Mouse (Mus musculus): ENCODE measurements at regions not wholly inside any gene's neighbourhood (a gene's known extent, or its start where the extent isn't known, plus 50 kb on each side); places are given as distances from the start of the nearest gene placed in this dataset.

GRCm38 (mm10) chr10:109309286-109309685 lies 298.5 kb upstream of the Syt1 start:
- no peak overlapping the region for H3K27ac ChIP-seq (ENCODE audit: low read depth, low read length)
- H3K9ac ChIP-seq (ENCODE audit: low read depth, low read length): no peak overlapping the region
- no peak overlapping the region for H3K4me2 ChIP-seq (replicated peaks; ENCODE audit: low read depth, low read length)
- no peak overlapping the region for H3K4me3 ChIP-seq (ENCODE audit: low read depth, low read length)
- H3K4me1 ChIP-seq (replicated peaks; ENCODE audit: control insufficient read depth, insufficient read depth, low read length): no peaks in the 10 kb centered on the region
- H3K9me3 ChIP-seq (ENCODE audit: control insufficient read depth, low read length): no peaks in the 10 kb centered on the region
- no peak for ATAC-seq (ENCODE audit: low FRiP score)
- H3K27me3 ChIP-seq (ENCODE audit: control insufficient read depth, insufficient read depth, low read length): no peaks in the 10 kb centered on the region
- no peak for DNase-seq (ENCODE audit: low spot score)
- WGBS: 79% methylated on average over 6 of the region's 6 CpGs
- H3K36me3 ChIP-seq (ENCODE audit: control insufficient read depth, insufficient read depth, low read length): no peaks in the 10 kb centered on the region

GRCm38 (mm10) chr10:109300199-109300598 lies 289.4 kb upstream of the Syt1 start:
- Histone ChIP-seq H3K9me3 (ENCODE audit: control insufficient read depth, low read length) (no peaks in the 10 kb centered on the region), H3K27ac (ENCODE audit: low read depth, low read length) (no peak overlapping the region), H3K4me3 (ENCODE audit: low read depth, low read length) (no peak overlapping the region), H3K36me3 (ENCODE audit: control insufficient read depth, insufficient read depth, low read length) (no peaks in the 10 kb centered on the region), H3K9ac (ENCODE audit: low read depth, low read length) (no peak overlapping the region), H3K4me2 (replicated peaks; ENCODE audit: low read depth, low read length) (no peak overlapping the region), H3K4me1 (replicated peaks; ENCODE audit: control insufficient read depth, insufficient read depth, low read length) (no peaks in the 10 kb centered on the region), H3K27me3 (ENCODE audit: control insufficient read depth, insufficient read depth, low read length) (no peaks in the 10 kb centered on the region)
- DNase-seq (ENCODE audit: low spot score) (no peak), ATAC-seq (ENCODE audit: low FRiP score) (no peak)
- WGBS: 89% methylated on average over 2 of the region's 2 CpGs

GRCm38 (mm10) chr10:109299785-109300184 lies 289.0 kb upstream of the Syt1 start:
- Histone ChIP-seq H3K9ac (ENCODE audit: low read depth, low read length) (no peak overlapping the region), H3K4me2 (replicated peaks; ENCODE audit: low read depth, low read length) (no peak overlapping the region), H3K9me3 (ENCODE audit: control insufficient read depth, low read length) (no peaks in the 10 kb centered on the region), H3K4me3 (ENCODE audit: low read depth, low read length) (no peak overlapping the region), H3K27ac (ENCODE audit: low read depth, low read length) (no peak overlapping the region), H3K4me1 (replicated peaks; ENCODE audit: control insufficient read depth, insufficient read depth, low read length) (no peaks in the 10 kb centered on the region), H3K27me3 (ENCODE audit: control insufficient read depth, insufficient read depth, low read length) (no peaks in the 10 kb centered on the region), H3K36me3 (ENCODE audit: control insufficient read depth, insufficient read depth, low read length) (no peaks in the 10 kb centered on the region)
- 76% methylated on average over 11 of the region's 11 CpGs for WGBS
- ATAC-seq (ENCODE audit: low FRiP score) (no peak), DNase-seq (ENCODE audit: low spot score) (no peak)

GRCm38 (mm10) chr10:109283348-109283747 lies 272.6 kb upstream of the Syt1 start:
- Histone ChIP-seq H3K27ac (ENCODE audit: low read depth, low read length) (no peak overlapping the region), H3K9me3 (ENCODE audit: control insufficient read depth, low read length) (no peaks in the 10 kb centered on the region), H3K4me2 (replicated peaks; ENCODE audit: low read depth, low read length) (no peak overlapping the region), H3K36me3 (ENCODE audit: control insufficient read depth, insufficient read depth, low read length) (no peaks in the 10 kb centered on the region), H3K4me3 (ENCODE audit: low read depth, low read length) (no peak overlapping the region), H3K27me3 (ENCODE audit: control insufficient read depth, insufficient read depth, low read length) (no peaks in the 10 kb centered on the region), H3K4me1 (replicated peaks; ENCODE audit: control insufficient read depth, insufficient read depth, low read length) (no peaks in the 10 kb centered on the region), H3K9ac (ENCODE audit: low read depth, low read length) (no peak overlapping the region)
- DNase-seq (ENCODE audit: low spot score) (no peak), ATAC-seq (ENCODE audit: low FRiP score) (no peak)
- WGBS: 97% methylated on average over 10 of the region's 10 CpGs

- Histone ChIP-seq H3K9me3 (ENCODE audit: control insufficient read depth, low read length) (no peaks in the 10 kb centered on the region), H3K27me3 (ENCODE audit: control insufficient read depth, insufficient read depth, low read length) (no peaks in the 10 kb centered on the region), H3K9ac (ENCODE audit: low read depth, low read length) (no peak overlapping the region), H3K36me3 (ENCODE audit: control insufficient read depth, insufficient read depth, low read length) (no peaks in the 10 kb centered on the region), H3K4me2 (replicated peaks; ENCODE audit: low read depth, low read length) (no peak overlapping the region), H3K4me3 (ENCODE audit: low read depth, low read length) (no peak overlapping the region), H3K27ac (ENCODE audit: low read depth, low read length) (no peak overlapping the region), H3K4me1 (replicated peaks; ENCODE audit: control insufficient read depth, insufficient read depth, low read length) (no peaks in the 10 kb centered on the region)
- ATAC-seq (ENCODE audit: low FRiP score): no peak
- 88% methylated on average over 3 of the region's 3 CpGs for WGBS
- DNase-seq (ENCODE audit: low spot score): no peak
Observed at GRCm38 (mm10) chr10:109249781-109250180, 239.0 kb upstream of the Syt1 start.

- H3K9me3 ChIP-seq (ENCODE audit: control insufficient read depth, low read length): no peaks in the 10 kb centered on the region
- DNase-seq (ENCODE audit: low spot score): no peak
- ATAC-seq (ENCODE audit: low FRiP score): peak; percentile 51; the same call in 1 of the 2 replicates
- 44% methylated on average over 4 of the region's 4 CpGs for WGBS
- H3K9ac ChIP-seq (ENCODE audit: low read depth, low read length): no peak overlapping the region
- no peak overlapping the region for H3K4me3 ChIP-seq (ENCODE audit: low read depth, low read length)
- H3K27me3 ChIP-seq (ENCODE audit: control insufficient read depth, insufficient read depth, low read length): no peaks in the 10 kb centered on the region
- no peak overlapping the region for H3K4me2 ChIP-seq (replicated peaks; ENCODE audit: low read depth, low read length)
- no peak overlapping the region for H3K27ac ChIP-seq (ENCODE audit: low read depth, low read length)
- H3K4me1 ChIP-seq (replicated peaks; ENCODE audit: control insufficient read depth, insufficient read depth, low read length): no peaks in the 10 kb centered on the region
- H3K36me3 ChIP-seq (ENCODE audit: control insufficient read depth, insufficient read depth, low read length): no peaks in the 10 kb centered on the region
Observed at GRCm38 (mm10) chr10:109246328-109246727, 235.5 kb upstream of the Syt1 start.

- no peak overlapping the region for H3K4me3 ChIP-seq (ENCODE audit: low read depth, low read length)
- H3K4me1 ChIP-seq (replicated peaks; ENCODE audit: control insufficient read depth, insufficient read depth, low read length): no peaks in the 10 kb centered on the region
- H3K4me2 ChIP-seq (replicated peaks; ENCODE audit: low read depth, low read length): no peak overlapping the region
- DNase-seq (ENCODE audit: low spot score) (no peak), ATAC-seq (ENCODE audit: low FRiP score) (no peak)
- no peaks in the 10 kb centered on the region for H3K27me3 ChIP-seq (ENCODE audit: control insufficient read depth, insufficient read depth, low read length)
- WGBS: 68% methylated on average over 7 of the region's 7 CpGs
- H3K9me3 ChIP-seq (ENCODE audit: control insufficient read depth, low read length): no peaks in the 10 kb centered on the region
- H3K36me3 ChIP-seq (ENCODE audit: control insufficient read depth, insufficient read depth, low read length): no peaks in the 10 kb centered on the region
- no peak overlapping the region for H3K9ac ChIP-seq (ENCODE audit: low read depth, low read length)
- H3K27ac ChIP-seq (ENCODE audit: low read depth, low read length): no peak overlapping the region
Observed at GRCm38 (mm10) chr10:109237026-109237425, 226.2 kb upstream of the Syt1 start.

GRCm38 (mm10) chr10:109226989-109227388 lies 216.2 kb upstream of the Syt1 start:
- ATAC-seq (ENCODE audit: low FRiP score): no peak
- no peak for DNase-seq (ENCODE audit: low spot score)
- 87% methylated on average over 3 of the region's 3 CpGs for WGBS
- Histone ChIP-seq H3K4me3 (ENCODE audit: low read depth, low read length) (no peak overlapping the region), H3K4me2 (replicated peaks; ENCODE audit: low read depth, low read length) (no peak overlapping the region), H3K27me3 (ENCODE audit: control insufficient read depth, insufficient read depth, low read length) (no peaks in the 10 kb centered on the region), H3K27ac (ENCODE audit: low read depth, low read length) (no peak overlapping the region), H3K9me3 (ENCODE audit: control insufficient read depth, low read length) (no peaks in the 10 kb centered on the region), H3K9ac (ENCODE audit: low read depth, low read length) (no peak overlapping the region), H3K4me1 (replicated peaks; ENCODE audit: control insufficient read depth, insufficient read depth, low read length) (no peaks in the 10 kb centered on the region), H3K36me3 (ENCODE audit: control insufficient read depth, insufficient read depth, low read length) (no peaks in the 10 kb centered on the region)

GRCm38 (mm10) chr10:109188761-109189503 lies 178.2 kb upstream of the Syt1 start:
- ATAC-seq (ENCODE audit: low FRiP score) (no peak), DNase-seq (ENCODE audit: low spot score) (no peak)

More at GRCm38 (mm10) chr10:109188761-109189503, 178.2 kb upstream of the Syt1 start:
- Histone ChIP-seq H3K4me1 (replicated peaks; ENCODE audit: control insufficient read depth, insufficient read depth, low read length) (no peaks in the 10 kb centered on the region), H3K9me3 (ENCODE audit: control insufficient read depth, low read length) (no peaks in the 10 kb centered on the region), H3K27me3 (ENCODE audit: control insufficient read depth, insufficient read depth, low read length) (no peaks in the 10 kb centered on the region), H3K36me3 (ENCODE audit: control insufficient read depth, insufficient read depth, low read length) (no peaks in the 10 kb centered on the region), H3K4me3 (ENCODE audit: low read depth, low read length) (no peak overlapping the region), H3K9ac (ENCODE audit: low read depth, low read length) (no peak overlapping the region), H3K4me2 (replicated peaks; ENCODE audit: low read depth, low read length) (no peak overlapping the region), H3K27ac (ENCODE audit: low read depth, low read length) (no peak overlapping the region)
- 81% methylated on average over 8 of the region's 8 CpGs for WGBS

All from hindbrain, embryonic 11.5 days (tissue).